Mouse (Mus musculus) adrenal gland, postnatal 14 days (tissue): Measurements from ENCODE around the gene Me1. TPM values are rescaled to one million over a fixed set of nuclear protein-coding genes. Genes with fewer than 3 reads are reported as not detected.

Experiments used
- DNase-seq: peaks from one replicate; pipeline ENCODE4 v3.0.0; 2021; ENCODE audit warnings: mixed read lengths
- total RNA-seq: library from RNA; stranded (reverse); gene quantifications from 2 replicates; pipeline ENCODE4 v1.2.3, GENCODE M21; 2021

Gene Me1
- total RNA-seq, 1 experiment from 2014 or later = 576 TPM

DNA sequence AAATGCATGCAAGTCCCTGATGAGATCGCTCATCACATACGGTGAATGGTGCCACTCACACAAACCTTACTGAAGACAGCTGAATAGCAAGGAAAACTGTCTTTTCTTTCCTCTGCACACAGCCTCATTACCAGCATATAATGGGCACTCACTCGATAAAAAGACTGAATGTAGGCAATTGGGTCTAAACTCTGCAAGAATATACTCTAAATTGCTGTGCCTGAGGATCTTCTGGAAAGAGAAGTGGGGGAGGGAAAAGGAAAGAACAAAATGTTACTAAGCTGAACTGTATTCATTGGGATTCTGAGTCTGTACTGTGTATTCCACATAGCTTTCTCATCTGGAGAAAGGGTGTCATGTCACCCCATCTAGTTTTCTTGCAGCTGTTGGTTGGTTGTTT lies 152.3 kb downstream of the Me1 start:
- no peak for DNase-seq

DNA sequence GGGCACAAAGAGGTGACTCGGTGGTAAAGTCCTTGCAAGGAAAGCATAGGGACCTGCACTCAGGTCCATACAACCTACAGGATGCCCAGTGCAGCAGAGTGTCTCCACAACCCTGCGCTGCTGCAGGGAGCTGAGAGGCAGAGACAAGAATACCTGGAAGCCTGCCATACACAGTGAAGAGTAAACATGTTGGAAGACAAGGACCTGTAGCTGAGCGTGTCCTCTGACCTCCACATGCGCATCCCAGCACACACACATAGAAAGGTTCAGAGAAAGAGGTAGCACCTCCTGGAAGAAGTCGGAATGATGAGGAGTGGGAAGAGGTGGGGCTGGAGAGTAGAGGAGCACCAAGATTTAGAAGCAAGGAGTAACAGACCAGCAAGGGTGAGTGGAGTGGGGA lies 161.7 kb downstream of the Me1 start:
- no peak for DNase-seq

Other genes with a start within 250 kb of the Me1 start
- 2.9 and 3.3 TPM in 2 replicates for gene Ube2cbp, start 231.0 kb downstream of the Me1 start, total RNA-seq
- gene Dop1a, start 228.8 kb downstream of the Me1 start, total RNA-seq = 26.4 and 30.9 TPM in 2 replicates
- gene Pgm3, start 124.1 kb downstream of the Me1 start, total RNA-seq = 23.0 and 29.3 TPM in 2 replicates
- gene Rwdd2a, start 124.0 kb downstream of the Me1 start, total RNA-seq = 4.7 and 4.9 TPM in 2 replicates
- gene Prss35, start 47.7 kb upstream of the Me1 start, total RNA-seq = 164 and 178 TPM in 2 replicates
- gene Snap91, start 184.7 kb upstream of the Me1 start, total RNA-seq = 21.5 and 30.3 TPM in 2 replicates